Mouse (Mus musculus) spleen, postnatal 36 days (tissue): ENCODE measurements around the gene Sypl2.

Source experiments
- DNase-seq, 2 experiments: peaks; one replicate each; pipeline ENCODE4 v3.0.0; 2022; ENCODE audit warnings: low spot score in 2 of 2, mixed read lengths in 1 of 2

The Sypl2 gene

GRCm38 (mm10) chr3:108205601-108206000 is 20.8 kb downstream of the Sypl2 start:
- DNase-seq: no peak

- DNase-seq: no peak
Measured at GRCm38 (mm10) chr3:108204470-108204869, 22.0 kb downstream of the Sypl2 start.

- peak; percentile 69 to 76 for DNase-seq
Measured at GRCm38 (mm10) chr3:108203621-108204325, 22.7 kb downstream of the Sypl2 start.

GRCm38 (mm10) chr3:108203212-108203611 is 23.2 kb downstream of the Sypl2 start:
- DNase-seq: no peak

GRCm38 (mm10) chr3:108202506-108202905 is 23.9 kb downstream of the Sypl2 start:
- DNase-seq: no peak

GRCm38 (mm10) chr3:108200329-108201323 is 25.8 kb downstream of the Sypl2 start, which contains the start of gene Cyb561d1:
Gene Cyb561d1 (minus strand): TSS chr3:108201212.
- DNase-seq: peak; percentile 95 to 96

- DNase-seq: no peak
Measured at GRCm38 (mm10) chr3:108199231-108199630, 27.2 kb downstream of the Sypl2 start.

- DNase-seq: no peak
Measured at GRCm38 (mm10) chr3:108197066-108197497, 29.4 kb downstream of the Sypl2 start.

- no peak for DNase-seq
Measured at GRCm38 (mm10) chr3:108195941-108196590, 30.4 kb downstream of the Sypl2 start.

GRCm38 (mm10) chr3:108195287-108195686 is 31.2 kb downstream of the Sypl2 start:
- DNase-seq: no peak

GRCm38 (mm10) chr3:108193686-108194085 is 32.8 kb downstream of the Sypl2 start:
- no peak for DNase-seq

GRCm38 (mm10) chr3:108189897-108190296 is 36.6 kb downstream of the Sypl2 start:
- no peak for DNase-seq

GRCm38 (mm10) chr3:108188716-108189490 is 37.5 kb downstream of the Sypl2 start:
- DNase-seq: no peak

- DNase-seq: no peak
Measured at GRCm38 (mm10) chr3:108187111-108187795, 39.2 kb downstream of the Sypl2 start.

GRCm38 (mm10) chr3:108186098-108187047 is 40.1 kb downstream of the Sypl2 start, which contains the start of gene Amigo1:
Gene Amigo1 (plus strand): TSS chr3:108186335.
- DNase-seq: no peak

GRCm38 (mm10) chr3:108185460-108186097 is 40.9 kb downstream of the Sypl2 start:
- DNase-seq: no peak

- no peak for DNase-seq
Measured at GRCm38 (mm10) chr3:108184742-108185141, 41.7 kb downstream of the Sypl2 start.

- no peak for DNase-seq
Measured at GRCm38 (mm10) chr3:108180514-108180913, 45.9 kb downstream of the Sypl2 start.
